Mouse (Mus musculus): Measurements from ENCODE around the gene Tert.

DNA sequence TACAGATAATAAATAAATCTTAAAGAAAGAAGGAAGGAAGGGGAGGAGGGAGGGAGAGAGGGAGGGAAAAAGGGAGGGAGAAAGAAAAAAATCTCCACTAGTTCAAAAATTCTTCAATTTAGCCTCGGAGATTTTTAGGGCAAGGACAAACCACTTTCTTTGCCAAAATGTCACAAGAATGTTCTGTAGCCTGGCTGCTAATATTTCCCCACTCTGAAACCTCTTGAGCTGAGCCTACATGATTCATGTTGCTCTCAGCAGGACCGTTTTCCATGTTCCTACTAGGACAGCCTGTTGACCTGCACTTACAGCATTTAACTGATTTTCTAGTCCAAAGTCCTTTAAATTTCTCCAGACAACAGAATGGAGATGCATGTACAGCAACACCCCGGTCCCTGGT, 28.3 kb downstream of the Tert start:
- TF ChIP-seq CTCF (IDR thresholded peaks at IDR 0.05) (no peak), POLR2A (IDR thresholded peaks at IDR 0.05; ENCODE audit: insufficient read depth, low read depth, low read length) (no peak), EP300 (IDR thresholded peaks at IDR 0.05; ENCODE audit: insufficient read depth, low read depth, low read length) (no peak)
